14 mouse cellular contexts compared by ENCODE assay signal in the genomic region with DNA sequence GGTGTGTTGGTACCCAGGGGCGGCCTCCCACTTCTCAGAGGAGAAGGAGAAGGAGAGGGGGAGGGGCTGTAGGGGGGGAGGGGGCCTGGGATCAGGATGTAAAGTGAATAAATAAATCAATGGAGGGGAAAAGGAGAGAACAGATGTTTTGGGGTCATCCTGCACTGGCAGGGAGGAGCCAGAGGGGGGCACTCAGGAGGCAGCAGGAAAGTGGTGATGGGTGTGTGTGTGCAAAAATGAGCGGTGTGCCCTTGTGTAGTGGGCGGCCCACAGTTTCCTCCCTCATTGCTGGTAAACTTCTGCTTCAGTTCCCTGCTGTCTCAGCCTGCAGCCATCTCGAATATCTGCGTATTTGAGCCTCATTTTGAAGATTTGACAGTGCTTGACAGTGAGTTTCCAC.
DNase-seq lines count a peak whose midpoint lies in the region; ATAC-seq and TF ChIP-seq lines count a peak whose summit lies in the region.
"Had no signal": no experiment of that assay in that cellular context is flagged by ENCODE, and none has a peak within 500 bp of the region (broad histone marks: within the 10 kb centered on the region; RNA-seq: fewer than 3 reads in every experiment).

No protein-coding gene starts in this region.

- no peak for TF ChIP-seq RAD21 in MEL (IDR thresholded peaks at IDR 0.05; ENCODE audit: low read depth, low read length)

- peak; percentile 66; the same call in 1 of the 2 replicates for ATAC-seq in frontal cortex, adult (ENCODE audit: low TSS enrichment)
- no peak for ATAC-seq in liver, embryonic 12.5 days
- ATAC-seq: hindbrain, embryonic 16.5 days had no signal

- no peaks in the 10 kb centered on the region for H3K36me3 ChIP-seq in liver, adult 2 months (ENCODE audit: control insufficient read depth, insufficient read depth, low read length)
- H3K36me3 ChIP-seq in liver, embryonic 12.5 days = no peaks in the 10 kb centered on the region
- H3K36me3 ChIP-seq in MEL (ENCODE audit: control insufficient read depth in 1 of 2, insufficient read depth in 2 of 2, low read length in 2 of 2) = no peaks in the 10 kb centered on the region
- H3K36me3 ChIP-seq: heart, embryonic 15.5 days; liver, embryonic 15.5 days; midbrain, embryonic 10.5 days had no signal

- H3K27ac ChIP-seq in liver, adult 2 months (replicated peaks; ENCODE audit: insufficient read depth, low read depth, low read length) = no peak overlapping the region
- H3K27ac ChIP-seq in liver, embryonic 12.5 days = no peak overlapping the region
- H3K27ac ChIP-seq in MEL (ENCODE audit: control insufficient read depth, low read depth, low read length) = no peak overlapping the region
- H3K27ac ChIP-seq: heart, embryonic 15.5 days; liver, embryonic 15.5 days; midbrain, embryonic 10.5 days had no signal

- H3K4me1 ChIP-seq in liver, adult 2 months (ENCODE audit: control insufficient read depth, insufficient read depth, low read length) = peaks cover 7% of the 10 kb centered on the region
- no peaks in the 10 kb centered on the region for H3K4me1 ChIP-seq in liver, embryonic 12.5 days
- H3K4me1 ChIP-seq in MEL (ENCODE audit: control insufficient read depth in 1 of 2, insufficient read depth in 2 of 2, low read length in 2 of 2) = no peaks in the 10 kb centered on the region
- H3K4me1 ChIP-seq: liver, embryonic 15.5 days had no signal

- TF ChIP-seq CTCF in liver, adult 2 months (IDR thresholded peaks at IDR 0.05; ENCODE audit: low read depth, low read length) = peak; percentile 40; the same call in 1 of the 2 replicates
- peak in 2 of 3 experiments; percentile 16 to 44; a peak in 3 of 6 replicates for TF ChIP-seq CTCF in MEL (IDR thresholded peaks at IDR 0.05 in 2 of 3, conservative IDR thresholded peaks at IDR 0.05 in 1 of 3; ENCODE audit: control insufficient read depth in 1 of 3, insufficient read depth in 1 of 3, low read depth in 2 of 3, low read length in 3 of 3, poor library complexity in 1 of 3, severe bottlenecking in 1 of 3)

- H3K4me2 ChIP-seq in liver, embryonic 12.5 days = no peak overlapping the region
- H3K4me2 ChIP-seq: heart, embryonic 15.5 days; liver, embryonic 15.5 days had no signal

- TF ChIP-seq EP300 in MEL (IDR thresholded peaks at IDR 0.05; ENCODE audit: low read depth in 1 of 2, low read length in 2 of 2) = no peak

- H3K79me2 ChIP-seq in liver, adult 2 months (ENCODE audit: control insufficient read depth, insufficient read depth, low read length) = no peaks in the 10 kb centered on the region
- no peaks in the 10 kb centered on the region for H3K79me2 ChIP-seq in MEL (ENCODE audit: control insufficient read depth, insufficient read depth, low read length, poor library complexity)

- no peaks in the 10 kb centered on the region for H3K9me3 ChIP-seq in liver, embryonic 12.5 days (replicated peaks)
- H3K9me3 ChIP-seq in MEL (replicated peaks; ENCODE audit: insufficient read depth, low read length) = no peaks in the 10 kb centered on the region
- H3K9me3 ChIP-seq: heart, embryonic 15.5 days; liver, embryonic 15.5 days; midbrain, embryonic 10.5 days had no signal

- no peak for DNase-seq in frontal cortex, postnatal 25 days (ENCODE audit: low spot score in 2 of 2)
- DNase-seq in liver, adult 2 months (ENCODE audit: extremely low read depth, low read depth, low spot score) = no peak
- no peak for DNase-seq in MEL (ENCODE audit: low read depth, low spot score)
- peak; percentile 35 for DNase-seq in retina, postnatal 1 day
- DNase-seq in adrenal gland, postnatal 10 days = no peak
- no peak for DNase-seq in cerebellum, postnatal 14 days
- DNase-seq: kidney, postnatal 10 days; layer of hippocampus, postnatal 36 days had no signal

- no peak for TF ChIP-seq POLR2A in liver, adult 2 months (IDR thresholded peaks at IDR 0.05; ENCODE audit: extremely low read depth, insufficient read depth, low read length)
- TF ChIP-seq POLR2A in MEL (IDR thresholded peaks at IDR 0.05; ENCODE audit: control insufficient read depth in 1 of 2, insufficient read depth in 1 of 2, low read depth in 1 of 2, low read length in 2 of 2, poor library complexity in 1 of 2) = no peak

- WGBS in liver, adult 2 months = 84% methylated on average over 5 of the region's 5 CpGs
- 27% methylated on average over 5 of the region's 5 CpGs for WGBS in liver, embryonic 12.5 days (ENCODE audit: insufficient replicate concordance)

- H3K4me3 ChIP-seq in liver, adult 2 months (ENCODE audit: insufficient read depth, low read depth, low read length) = no peak overlapping the region
- no peak overlapping the region for H3K4me3 ChIP-seq in liver, embryonic 12.5 days
- no peak overlapping the region for H3K4me3 ChIP-seq in MEL (ENCODE audit: control insufficient read depth in 1 of 2, insufficient read depth in 1 of 2, low read depth in 2 of 2, low read length in 2 of 2)
- H3K4me3 ChIP-seq: heart, embryonic 15.5 days; liver, embryonic 15.5 days; midbrain, embryonic 10.5 days had no signal

- H3K27me3 ChIP-seq in liver, adult 2 months (ENCODE audit: control insufficient read depth, insufficient read depth, low read length) = no peaks in the 10 kb centered on the region
- H3K27me3 ChIP-seq in liver, embryonic 12.5 days (replicated peaks) = peaks cover 4% of the 10 kb centered on the region; the same call in 1 of the 2 replicates
- no peaks in the 10 kb centered on the region for H3K27me3 ChIP-seq in MEL (ENCODE audit: control insufficient read depth in 1 of 2, insufficient read depth in 2 of 2, low read length in 2 of 2)
- H3K27me3 ChIP-seq: heart, embryonic 15.5 days; liver, embryonic 15.5 days had no signal

- no peak overlapping the region for H3K9ac ChIP-seq in liver, adult 2 months (ENCODE audit: low read depth, low read length)
- H3K9ac ChIP-seq in liver, embryonic 12.5 days = no peak overlapping the region
- H3K9ac ChIP-seq in MEL (ENCODE audit: control insufficient read depth, low read depth, low read length, poor library complexity, severe bottlenecking) = no peak overlapping the region
- H3K9ac ChIP-seq: heart, embryonic 15.5 days; liver, embryonic 15.5 days had no signal

TF ChIP-seq in MEL, 35 proteins besides CTCF, POLR2A, EP300 and RAD21:
- TF ChIP-seq MAX (IDR thresholded peaks at IDR 0.05; ENCODE audit: low read length) (no peak), HCFC1 (IDR thresholded peaks at IDR 0.05; ENCODE audit: low read depth, low read length) (no peak), TCF12 (IDR thresholded peaks at IDR 0.05; ENCODE audit: low read depth, low read length) (no peak), ZC3H11A (IDR thresholded peaks at IDR 0.05; ENCODE audit: low read depth, low read length) (no peak), NELFE (IDR thresholded peaks at IDR 0.05; ENCODE audit: low read depth, low read length) (no peak), MYC (IDR thresholded peaks at IDR 0.05; ENCODE audit: low read depth, low read length) (no peak), MEF2A (IDR thresholded peaks at IDR 0.05; ENCODE audit: extremely low read depth, insufficient replicate concordance, low read depth, low read length, poor library complexity, severe bottlenecking) (no peak), JUND (IDR thresholded peaks at IDR 0.05; ENCODE audit: low read depth, low read length) (no peak), MAZ (IDR thresholded peaks at IDR 0.05; ENCODE audit: low read depth, low read length) (no peak), TBP (IDR thresholded peaks at IDR 0.05; ENCODE audit: low read depth, low read length) (no peak), KAT2A (conservative IDR thresholded peaks at IDR 0.05; ENCODE audit: low read depth, low read length) (no peak), TAL1 (IDR thresholded peaks at IDR 0.05; ENCODE audit: low read length) (no peak), MYB (IDR thresholded peaks at IDR 0.05; ENCODE audit: low read depth, low read length) (no peak), E2F4 (IDR thresholded peaks at IDR 0.05; ENCODE audit: borderline replicate concordance, low read depth, low read length) (no peak), ETS1 (IDR thresholded peaks at IDR 0.05; ENCODE audit: low read depth, low read length) (no peak), ZMIZ1 (IDR thresholded peaks at IDR 0.05; ENCODE audit: low read depth, low read length) (no peak), NRF1 (IDR thresholded peaks at IDR 0.05; ENCODE audit: insufficient read depth, low read depth, low read length, poor library complexity, severe bottlenecking) (no peak)
